Mouse (Mus musculus) cerebellum, adult 2 months (tissue): Measurements from ENCODE around the gene Ccdc146. TPM values are rescaled to one million over a fixed set of nuclear protein-coding genes. Genes with fewer than 3 reads are reported as not detected.

Source experiments
- DNase-seq, 2 experiments: peaks; one replicate each; pipeline ENCODE4 v3.0.0; 2021
- H3K27ac ChIP-seq: fragments of 200-500 bp; 2 replicates; pipeline ENCODE4 v1.5.1; 2012; ENCODE audit warnings: low read length, control low read depth, inconsistent platforms; ENCODE audit not compliant: insufficient read depth
- H3K27me3 ChIP-seq: fragments of 200-500 bp; 2 replicates; pipeline ENCODE4 v1.6.1; 2012; ENCODE audit warnings: inconsistent platforms, mild to moderate bottlenecking, low read length, moderate library complexity; ENCODE audit not compliant: control insufficient read depth, insufficient read depth
- H3K4me1 ChIP-seq: fragments of 200-500 bp; 2 replicates; pipeline ENCODE4 v1.6.1; 2011; ENCODE audit warnings: low read length; ENCODE audit not compliant: control insufficient read depth, insufficient read depth
- H3K4me3 ChIP-seq: fragments of 200-500 bp; replicated peaks from 2 replicates; pipeline ENCODE3; 2011; ENCODE audit warnings: mild to moderate bottlenecking, low read depth, low read length, control low read depth; ENCODE audit not compliant: insufficient read depth
- CTCF ChIP-seq: fragments of 200-500 bp; IDR thresholded peaks from 2 replicates; pipeline ENCODE4 v1.5.1; 2011; ENCODE audit warnings: low read depth, mild to moderate bottlenecking, control low read depth, low read length, moderate library complexity, borderline replicate concordance; ENCODE audit not compliant: insufficient read depth
- POLR2A ChIP-seq: fragments of 200-500 bp; IDR thresholded peaks from 2 replicates; pipeline ENCODE4 v1.6.1; 2011; ENCODE audit warnings: low read length, control low read depth, borderline replicate concordance; ENCODE audit not compliant: insufficient read depth
- WGBS: fragments of 180-500 bp; shearing (Covaris S2); methylation state at CpG from one replicate; pipeline ENCODE4 v1.1.7; 2018; 5-methylcytosine and 5-hydroxymethylcytosine counted together
- polyA plus RNA-seq: library from polyadenylated mRNA; depleted of rRNA; stranded (reverse); fragments of >200 nt; gene quantifications from 2 replicates; pipeline ENCODE4 v1.2.3, GENCODE M21; 2012

The Ccdc146 gene
- polyA plus RNA-seq, 1 experiment, result 0.33 TPM

DNA sequence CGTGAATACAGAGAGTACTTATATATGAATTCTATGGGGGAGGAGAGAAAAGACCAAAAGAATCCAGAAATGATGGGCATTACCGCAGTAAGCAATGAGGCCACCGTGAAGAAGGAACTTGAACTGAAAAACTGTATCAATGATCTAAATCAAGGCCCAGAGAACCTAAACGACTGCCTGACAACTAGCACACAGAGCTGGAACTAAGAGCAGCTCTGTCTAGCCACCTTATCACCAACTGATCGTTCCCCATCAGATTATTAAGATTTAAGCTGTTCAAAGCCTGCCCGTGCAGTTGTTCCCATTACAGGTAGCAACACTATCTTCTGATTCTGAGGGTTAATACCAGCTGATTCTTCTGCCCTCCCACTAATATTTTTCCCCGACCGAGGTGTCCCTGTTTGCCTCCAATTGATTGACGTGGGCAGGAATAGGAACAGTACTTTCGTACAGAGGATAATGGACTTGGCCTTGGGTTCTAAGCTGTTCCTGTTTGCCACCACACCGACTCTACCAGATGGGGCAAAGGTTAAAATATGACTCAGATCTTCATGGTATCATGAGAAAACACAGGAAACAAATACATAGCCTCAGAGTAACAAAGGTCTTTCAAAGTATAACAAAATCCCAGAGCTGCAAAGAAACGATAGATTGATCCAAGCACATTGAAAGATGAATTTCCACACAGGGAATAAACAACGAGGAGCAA is 40.1 kb downstream of the Ccdc146 start:
- 84% methylated on average over 13 of the region's 13 CpGs for WGBS
- H3K4me1 ChIP-seq, result no peaks in the 10 kb centered on the region
- TF ChIP-seq POLR2A (no peak), CTCF (no peak)
- H3K27me3 ChIP-seq, result no peaks in the 10 kb centered on the region
- no peak overlapping the region for H3K4me3 ChIP-seq
- no peak overlapping the region for H3K27ac ChIP-seq
- DNase-seq, result no peak

DNA sequence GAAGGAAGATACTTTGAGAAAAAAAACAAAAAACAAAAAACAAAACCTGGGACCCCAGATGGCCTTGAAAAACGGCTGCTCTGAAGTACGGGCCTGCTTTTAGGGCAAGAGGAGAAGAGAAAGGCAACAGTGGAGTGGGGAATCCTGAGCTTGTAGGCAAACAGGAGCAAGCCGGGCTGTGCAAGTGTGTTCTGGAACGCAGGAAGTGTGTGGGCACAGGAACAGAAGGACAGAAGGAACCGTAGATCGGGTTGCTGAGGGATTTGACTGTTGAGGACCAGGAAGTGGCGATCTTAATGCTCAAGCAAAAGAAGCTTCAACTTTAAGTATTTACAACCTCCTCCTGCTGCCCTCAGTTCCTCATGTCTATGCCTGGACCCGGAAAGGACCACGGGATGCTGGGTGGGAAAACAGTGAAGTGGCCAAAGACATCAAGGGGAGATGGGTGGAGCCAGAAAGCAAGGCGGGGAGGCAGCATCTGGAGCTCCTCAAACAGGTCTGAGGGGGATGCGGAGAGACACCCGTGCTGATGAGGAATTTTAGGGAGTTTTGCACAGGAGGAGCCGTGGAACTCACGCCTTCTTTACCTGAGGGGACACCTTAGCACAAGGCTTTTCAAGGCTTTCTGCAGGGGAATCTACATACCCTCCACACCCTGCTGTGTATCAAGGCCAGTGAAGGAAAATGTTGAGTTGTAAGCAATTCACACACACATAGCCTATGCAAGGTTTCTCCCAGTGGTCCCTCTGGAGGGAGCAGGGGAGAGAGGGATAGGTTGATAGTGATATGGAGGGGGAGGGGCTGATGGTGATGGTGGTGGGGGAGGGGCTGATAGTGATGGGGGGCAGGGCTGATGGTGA is 40.9 kb downstream of the Ccdc146 start:
- WGBS, result 47% methylated on average over 14 of the region's 14 CpGs
- Histone ChIP-seq H3K4me3 (no peak overlapping the region), H3K4me1 (no peaks in the 10 kb centered on the region), H3K27ac (no peak overlapping the region), H3K27me3 (no peaks in the 10 kb centered on the region)
- peak in 1 of 2 experiments; percentile 2 for DNase-seq
- TF ChIP-seq POLR2A, result no peak

DNA sequence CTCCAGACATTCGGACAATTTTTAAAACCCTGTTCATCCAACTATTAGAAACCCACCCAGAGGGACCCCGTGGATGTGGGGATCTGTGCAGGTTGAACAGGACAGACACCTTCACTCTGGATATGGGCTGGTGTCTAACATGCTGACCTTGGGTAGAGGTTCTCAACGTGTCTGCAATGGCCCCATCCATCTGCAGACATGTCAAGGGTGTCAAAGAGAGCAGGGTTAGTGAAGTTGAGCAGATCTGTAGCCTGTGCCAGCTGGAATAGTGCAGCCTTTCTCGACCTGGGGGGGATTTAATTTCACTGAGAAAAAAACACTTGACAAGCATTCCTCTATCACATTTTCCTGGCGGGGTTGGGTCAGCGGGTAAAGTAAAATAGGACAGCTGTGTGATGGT is 41.8 kb downstream of the Ccdc146 start:
- no peaks in the 10 kb centered on the region for H3K4me1 ChIP-seq
- no peak for DNase-seq
- no peak for TF ChIP-seq POLR2A
- TF ChIP-seq CTCF, result no peak
- 33% methylated on average over 6 of the region's 6 CpGs for WGBS
- H3K27me3 ChIP-seq, result no peaks in the 10 kb centered on the region
- H3K27ac ChIP-seq, result no peak overlapping the region
- H3K4me3 ChIP-seq, result no peak overlapping the region

DNA sequence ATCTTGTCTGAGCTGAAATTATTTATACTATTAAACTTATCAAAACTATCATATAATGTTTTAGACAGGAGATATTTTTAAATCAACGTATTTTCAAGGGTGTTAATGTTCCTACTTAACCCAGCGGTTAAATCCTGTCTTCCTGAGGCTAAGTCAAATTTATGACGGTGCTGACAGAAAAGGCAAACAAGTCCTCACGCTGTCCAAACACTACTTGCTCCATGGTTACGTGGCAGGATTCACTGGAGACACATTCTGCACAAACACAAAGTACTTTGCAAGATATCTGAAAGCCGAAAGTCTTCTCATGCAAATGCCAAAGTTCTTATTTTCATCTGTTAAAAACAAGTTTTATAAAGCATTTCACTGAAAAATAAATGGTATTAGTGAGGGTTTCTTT is 42.5 kb downstream of the Ccdc146 start:
- Histone ChIP-seq H3K4me3 (no peak overlapping the region), H3K27ac (no peak overlapping the region), H3K4me1 (no peaks in the 10 kb centered on the region), H3K27me3 (no peaks in the 10 kb centered on the region)
- 75% methylated on average over 6 of the region's 6 CpGs for WGBS
- DNase-seq, result no peak
- TF ChIP-seq CTCF (no peak), POLR2A (no peak)

DNA sequence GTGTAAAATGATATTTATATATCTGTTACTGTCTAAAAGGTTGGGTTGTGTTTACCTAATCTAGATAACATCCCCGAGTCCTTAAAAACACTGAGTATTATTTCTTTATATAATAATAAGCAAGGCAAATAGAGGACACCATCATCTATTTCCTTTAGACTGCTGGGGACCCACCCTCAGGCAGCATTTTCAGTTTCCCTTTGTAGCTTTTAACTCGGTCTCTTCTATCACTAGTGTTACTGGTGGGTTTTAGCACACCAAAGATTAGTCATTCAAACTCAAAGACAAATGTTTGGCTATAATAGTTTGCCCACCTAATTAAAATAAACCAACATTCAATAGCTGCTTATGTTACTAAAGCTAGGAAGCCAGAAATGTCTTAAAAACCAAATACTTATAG is 46.1 kb downstream of the Ccdc146 start:
- DNase-seq, result no peak
- H3K4me1 ChIP-seq, result no peaks in the 10 kb centered on the region
- no peaks in the 10 kb centered on the region for H3K27me3 ChIP-seq
- TF ChIP-seq CTCF (no peak), POLR2A (no peak)
- 89% methylated on average over 2 of the region's 2 CpGs for WGBS
- no peak overlapping the region for H3K4me3 ChIP-seq
- no peak overlapping the region for H3K27ac ChIP-seq

DNA sequence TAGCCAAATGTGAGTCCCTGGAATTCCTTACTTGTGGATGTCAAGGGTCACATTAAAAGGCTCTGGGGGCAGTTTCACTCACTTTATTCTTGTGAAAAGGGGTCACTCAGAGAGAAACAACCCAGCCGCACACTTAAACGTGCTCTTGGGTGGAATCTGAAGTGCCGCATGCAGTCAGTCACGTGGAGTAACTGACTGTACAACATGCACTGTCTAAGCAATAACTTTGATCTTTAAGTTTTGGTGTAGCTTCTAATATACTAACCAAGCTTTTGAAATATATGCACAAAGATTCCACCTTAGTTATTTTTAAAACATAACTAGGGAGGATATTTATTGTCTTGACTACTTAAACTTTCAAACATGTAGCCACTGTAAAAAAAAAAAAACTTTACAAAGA is 47.5 kb downstream of the Ccdc146 start:
- no peak overlapping the region for H3K27ac ChIP-seq
- TF ChIP-seq POLR2A (no peak), CTCF (no peak)
- WGBS, result 86% methylated on average over 4 of the region's 4 CpGs
- H3K4me1 ChIP-seq, result no peaks in the 10 kb centered on the region
- no peak for DNase-seq
- no peak overlapping the region for H3K4me3 ChIP-seq
- no peaks in the 10 kb centered on the region for H3K27me3 ChIP-seq

DNA sequence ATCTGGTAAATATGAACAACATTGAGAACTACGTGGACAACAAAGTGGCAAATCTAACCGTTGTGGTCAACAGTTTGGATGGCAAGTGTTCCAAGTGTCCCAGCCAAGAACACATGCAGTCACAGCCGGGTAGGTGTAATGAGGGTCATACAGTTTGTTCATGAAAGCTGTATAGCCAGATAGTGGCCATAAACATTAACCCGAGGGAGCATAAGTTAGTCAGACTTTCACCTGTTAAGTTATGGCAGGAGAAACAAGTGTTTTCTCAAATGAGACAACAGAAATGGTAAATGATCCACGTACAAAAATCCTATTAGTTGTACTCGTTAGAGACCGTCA is 51.3 kb downstream of the Ccdc146 start:
- 27% methylated on average over 7 of the region's 7 CpGs for WGBS
- Histone ChIP-seq H3K4me1 (no peaks in the 10 kb centered on the region), H3K27ac (no peak overlapping the region), H3K4me3 (no peak overlapping the region), H3K27me3 (no peaks in the 10 kb centered on the region)
- DNase-seq, result no peak
- TF ChIP-seq POLR2A, result no peak
- TF ChIP-seq CTCF, result no peak
